Mouse (Mus musculus): Measurements from ENCODE around the gene Sft2d2.

GRCm38 (mm10) chr1:165187357-165187756 lies 6.9 kb downstream of the Sft2d2 start:
- TF ChIP-seq CTCF (IDR thresholded peaks at IDR 0.05; ENCODE audit: control insufficient read depth, insufficient read depth, insufficient read length) (no peak), CEBPB (IDR thresholded peaks at IDR 0.05; ENCODE audit: low read depth) (no peak), MAX (IDR thresholded peaks at IDR 0.05) (no peak), MYOD1 (IDR thresholded peaks at IDR 0.05; ENCODE audit: control insufficient read depth, insufficient read length, low read depth) (no peak), FOSL1 (IDR thresholded peaks at IDR 0.05; ENCODE audit: insufficient read depth, low read length, poor library complexity, severe bottlenecking) (no peak), USF1 (IDR thresholded peaks at IDR 0.05; ENCODE audit: low read depth) (no peak), MYOG (IDR thresholded peaks at IDR 0.05; ENCODE audit: control insufficient read depth, extremely low read depth, insufficient read length) (no peak)

Measured in C2C12 (cell line).